Mouse (Mus musculus) embryo, embryonic 11.5 days (tissue): ENCODE measurements around the gene Kalrn.

Experiments used
- DNase-seq: peaks from one replicate; pipeline ENCODE4 v3.0.0-alpha.2; 2012; ENCODE audit warnings: low read depth, low spot score

The Kalrn gene

DNA sequence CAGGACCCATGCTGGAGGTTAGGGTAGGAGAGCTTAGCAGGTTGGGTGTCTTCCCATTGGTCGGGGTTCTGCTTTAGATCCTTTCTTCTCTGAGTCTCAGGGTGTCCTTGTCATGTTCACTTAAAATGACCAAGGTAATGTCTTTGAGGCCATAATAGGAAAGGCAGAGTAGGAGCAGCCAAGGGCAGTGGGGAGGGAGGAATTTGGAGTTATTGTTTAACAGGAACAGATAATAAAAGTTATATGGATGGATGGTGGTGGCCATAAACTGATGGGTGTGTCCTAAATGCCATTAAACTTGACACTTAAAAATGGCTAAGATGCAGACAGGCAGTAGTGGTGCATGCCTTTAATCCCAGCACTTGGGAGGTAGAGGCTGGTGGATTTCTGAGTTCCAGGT is 584.2 kb downstream of the Kalrn start:
- DNase-seq, result no peak

DNA sequence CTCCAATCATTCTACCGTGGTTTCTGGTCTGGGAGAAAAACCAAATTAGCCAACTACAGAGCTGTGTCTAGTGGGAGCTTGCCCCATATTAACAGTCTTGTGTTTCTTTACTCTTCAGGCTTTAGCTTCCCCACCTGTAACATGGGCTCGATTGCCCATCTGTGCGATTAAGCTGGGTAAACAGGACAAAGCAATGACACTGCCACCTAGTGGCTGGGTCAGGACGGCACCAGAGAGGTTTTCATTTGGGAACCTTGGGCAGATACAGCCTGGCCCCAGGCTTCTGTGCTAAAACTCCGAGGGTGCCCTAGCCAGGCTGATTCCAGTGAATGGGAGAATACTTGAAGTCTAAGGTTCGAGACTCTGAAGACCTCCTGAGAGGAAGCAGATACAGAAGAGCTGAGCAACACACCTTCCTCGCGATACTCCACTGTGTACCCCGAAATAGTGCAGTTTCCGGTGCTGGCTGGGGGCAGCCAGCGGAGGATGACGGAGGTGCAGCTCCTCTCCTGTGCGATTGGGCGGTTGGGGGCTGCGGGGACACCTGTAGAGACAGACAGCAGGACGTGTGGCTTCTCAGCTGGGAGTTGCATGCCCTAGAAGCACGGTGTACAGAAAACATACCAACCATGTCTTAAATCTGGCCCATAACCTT is 584.8 kb downstream of the Kalrn start:
- peak; percentile 36 for DNase-seq

DNA sequence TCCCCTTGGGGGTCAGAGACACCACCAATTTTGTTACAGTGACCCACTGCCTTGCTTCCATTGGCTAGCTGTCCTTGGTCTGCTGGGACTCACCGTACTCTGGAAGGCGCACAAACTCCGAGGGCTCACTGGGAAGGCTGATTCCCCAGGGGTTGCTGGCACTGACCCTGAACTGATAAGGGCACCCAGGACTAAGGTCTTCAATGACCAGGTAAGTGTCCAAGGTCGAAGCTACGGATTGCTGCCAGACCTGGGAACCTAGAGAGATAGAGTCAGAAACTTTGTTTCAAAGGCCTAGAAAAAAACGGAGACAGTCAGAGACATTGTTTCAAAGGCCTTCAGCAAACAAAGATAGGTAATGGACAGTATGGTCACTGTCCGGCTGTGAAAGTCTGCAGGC is 586.3 kb downstream of the Kalrn start:
- no peak for DNase-seq

DNA sequence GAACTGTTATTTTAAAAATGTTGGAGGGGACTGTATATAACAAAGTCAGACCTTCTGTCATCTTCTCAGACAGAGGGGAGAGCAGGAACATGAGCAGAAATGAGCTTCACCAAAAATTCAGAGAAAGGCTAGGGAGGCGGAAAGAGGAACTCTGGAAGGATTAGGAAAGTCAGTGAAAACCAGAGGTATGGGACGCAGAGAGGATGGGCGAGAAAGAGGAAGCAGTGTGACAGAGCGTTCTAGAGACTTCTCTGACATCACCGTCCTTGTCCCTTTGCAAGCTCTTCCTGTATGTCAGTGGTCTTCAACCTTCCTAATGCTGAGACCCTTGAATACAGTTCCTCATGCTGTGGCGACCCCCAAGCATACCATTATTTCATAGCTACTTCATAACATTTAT is 588.0 kb downstream of the Kalrn start:
- no peak for DNase-seq

DNA sequence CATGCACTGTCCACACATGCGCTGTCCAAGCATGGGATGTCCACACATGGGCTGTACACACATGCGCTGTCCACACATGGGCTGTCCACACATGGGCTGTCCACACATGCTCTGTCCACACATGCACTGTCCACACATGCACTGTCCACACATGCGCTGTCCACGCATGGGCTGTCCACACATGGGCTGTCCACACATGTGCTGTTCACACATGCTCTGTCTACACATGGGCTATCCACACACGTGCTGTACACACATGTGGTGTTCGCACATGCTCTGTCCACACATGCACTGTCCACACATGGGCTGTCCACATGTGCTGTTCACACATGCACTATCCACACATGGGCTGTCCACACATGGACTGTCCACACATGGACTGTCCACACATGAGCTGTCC is 589.6 kb downstream of the Kalrn start:
- DNase-seq, result no peak

DNA sequence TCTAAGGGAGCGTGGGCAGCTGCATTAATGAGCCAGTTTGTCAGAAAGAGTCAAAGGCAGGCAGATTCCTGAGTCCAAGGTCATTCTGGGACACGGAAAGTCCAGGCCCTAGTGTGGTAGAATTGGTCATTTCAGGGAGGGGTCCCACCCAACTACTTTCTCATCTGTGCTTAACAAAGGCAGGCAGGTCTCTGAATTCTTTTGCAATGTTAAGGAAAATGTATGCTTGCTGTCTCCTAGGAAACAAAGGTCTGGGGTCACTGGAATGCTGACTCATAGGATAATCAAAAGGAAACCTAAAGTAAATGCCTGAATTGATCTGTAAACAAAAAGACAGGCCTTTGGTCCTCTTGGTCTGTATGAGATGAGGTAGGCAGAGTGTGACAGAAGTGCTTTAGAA is 593.5 kb downstream of the Kalrn start:
- DNase-seq, result no peak

DNA sequence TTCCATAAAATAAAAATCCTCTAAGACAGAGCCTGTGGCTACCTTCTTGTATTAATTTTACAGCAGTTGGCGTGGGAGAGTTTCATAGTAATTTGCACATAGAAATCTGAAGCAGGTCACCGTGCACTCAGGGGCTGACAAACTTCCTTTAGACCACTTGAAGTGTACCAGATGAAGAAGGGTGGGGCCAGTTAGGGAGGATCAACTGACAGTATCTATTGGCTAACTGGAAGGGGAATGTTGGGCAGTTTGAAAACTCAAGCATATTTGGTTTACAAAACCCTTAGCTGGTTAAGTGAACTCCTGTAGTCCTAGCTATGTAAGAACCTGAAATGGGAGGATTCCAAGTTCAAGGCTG is 606.1 kb downstream of the Kalrn start:
- no peak for DNase-seq

DNA sequence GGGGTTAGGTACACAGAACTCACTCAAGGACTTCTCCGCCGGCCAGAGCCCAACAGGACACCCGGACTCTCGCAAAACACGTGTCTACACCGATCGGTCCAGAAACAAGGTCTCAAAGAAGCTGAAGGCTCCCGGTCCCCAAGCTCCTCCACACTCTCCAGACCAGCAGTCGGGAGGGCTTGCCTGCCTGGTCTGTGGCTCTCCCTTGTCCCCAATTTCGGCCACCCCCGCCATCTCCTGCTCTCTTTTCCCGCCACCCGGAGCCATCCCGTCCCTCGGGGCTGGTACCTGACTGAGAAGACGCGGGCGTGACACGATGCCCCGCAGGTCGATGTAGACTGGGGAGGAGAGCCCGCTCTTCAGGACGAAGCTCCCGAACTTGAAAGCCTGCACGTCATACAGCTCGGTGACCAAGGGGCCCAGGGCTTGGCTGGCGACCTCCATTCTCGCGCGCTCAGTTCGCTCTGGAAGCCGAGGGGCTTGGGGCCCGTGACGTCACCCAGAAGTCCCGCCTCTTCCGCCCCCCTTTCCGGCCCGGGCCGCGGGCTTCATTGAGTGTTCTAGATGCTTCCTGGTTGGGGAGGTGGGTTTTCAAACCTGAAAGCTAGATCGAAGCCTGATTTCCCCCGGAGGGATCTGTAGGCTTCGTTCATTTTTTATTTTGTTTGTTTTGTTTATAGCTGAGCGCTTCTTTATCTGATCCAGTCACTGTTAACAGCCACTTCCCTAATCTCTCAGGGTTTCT is 606.6 kb downstream of the Kalrn start, which contains the start of gene Umps:
Umps (minus strand) TSS at position 501 of the 745 bp plus-strand sequence.
- peak; percentile 76 for DNase-seq

DNA sequence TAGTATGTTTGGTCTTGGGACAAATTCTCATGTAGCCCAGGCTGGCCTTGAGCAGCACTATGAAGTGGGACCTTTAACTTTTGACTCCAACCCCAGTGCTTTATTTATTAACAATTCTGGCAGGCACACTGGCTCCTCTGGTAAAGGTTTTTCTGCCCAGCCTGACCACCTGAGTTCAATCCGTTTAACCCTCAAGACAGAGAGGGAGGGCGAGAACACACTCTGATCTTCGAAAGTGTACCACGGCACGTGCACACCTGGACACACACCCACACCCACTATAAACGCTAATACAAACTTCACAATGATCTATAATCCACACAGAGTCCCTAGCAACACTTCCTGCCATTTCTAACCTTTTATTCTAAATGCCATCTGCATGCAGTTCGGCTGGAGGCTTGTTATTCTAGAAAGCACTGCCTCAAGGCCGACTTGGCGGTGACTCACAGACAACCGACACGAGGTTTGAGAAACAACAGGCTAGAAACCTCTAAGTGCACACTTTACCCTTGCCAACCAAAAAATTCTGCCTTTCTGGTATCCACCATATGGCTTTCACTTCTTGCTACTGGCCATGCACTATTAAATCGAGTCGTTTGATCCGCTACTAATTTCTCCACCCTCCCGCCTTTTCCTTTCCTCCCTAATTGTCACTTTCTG is 607.3 kb downstream of the Kalrn start:
- DNase-seq, result no peak

DNA sequence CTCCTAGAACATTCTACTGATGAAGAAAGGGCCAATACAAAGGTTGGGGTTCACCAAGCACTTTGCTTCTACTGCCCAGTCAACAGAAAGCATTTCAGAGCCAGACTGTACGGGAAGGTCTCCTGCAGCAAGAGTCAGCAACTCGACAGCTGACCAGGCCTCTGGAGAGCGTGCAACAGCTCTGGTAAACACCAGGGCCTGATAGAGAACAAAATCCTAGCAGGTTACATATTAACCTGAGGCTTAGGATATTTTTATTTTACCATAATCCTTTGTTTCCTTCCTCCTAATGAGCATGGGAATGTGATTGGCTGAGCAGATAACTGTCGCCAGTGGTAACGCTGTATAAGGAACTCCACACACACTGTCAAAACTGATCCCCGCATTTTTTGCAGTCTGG is 609.8 kb downstream of the Kalrn start:
- no peak for DNase-seq

DNA sequence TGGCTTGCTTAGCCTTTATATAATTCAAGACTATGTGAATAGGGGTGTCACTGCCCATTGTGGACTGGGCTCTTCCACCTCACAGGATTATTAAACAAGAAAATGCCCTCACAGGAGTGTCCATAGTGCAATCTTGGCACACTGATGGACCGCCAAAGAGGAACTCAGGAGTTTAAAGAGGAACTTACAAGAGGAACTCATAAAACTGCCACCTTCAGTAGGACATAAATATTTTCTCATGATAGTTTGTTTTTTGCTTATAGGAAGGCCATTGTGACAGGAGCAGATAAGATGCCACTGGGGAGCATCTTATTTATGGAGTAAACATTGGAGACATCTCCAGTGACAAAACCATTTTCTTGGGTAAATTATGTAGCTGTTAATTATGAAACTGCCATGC is 618.5 kb downstream of the Kalrn start:
- no peak for DNase-seq

DNA sequence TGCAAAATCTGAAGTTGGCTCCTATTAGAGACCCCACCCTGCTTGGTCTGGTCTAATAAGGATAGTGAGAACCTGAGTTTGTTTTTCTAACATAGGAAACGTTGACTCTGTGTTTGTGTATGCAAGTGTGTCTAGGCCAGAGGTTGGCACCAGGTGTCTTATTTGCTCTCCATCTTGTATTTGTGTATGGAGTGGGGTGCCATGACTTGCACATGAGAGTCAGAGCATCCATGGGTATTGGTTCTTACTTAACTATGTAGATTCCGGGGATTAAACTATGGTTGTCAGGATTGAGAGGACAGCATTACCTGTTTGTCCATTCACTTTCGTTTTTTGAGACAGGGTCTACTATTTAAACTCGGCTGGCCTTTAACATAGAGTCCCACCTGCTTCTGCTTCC is 620.3 kb downstream of the Kalrn start:
- no peak for DNase-seq

DNA sequence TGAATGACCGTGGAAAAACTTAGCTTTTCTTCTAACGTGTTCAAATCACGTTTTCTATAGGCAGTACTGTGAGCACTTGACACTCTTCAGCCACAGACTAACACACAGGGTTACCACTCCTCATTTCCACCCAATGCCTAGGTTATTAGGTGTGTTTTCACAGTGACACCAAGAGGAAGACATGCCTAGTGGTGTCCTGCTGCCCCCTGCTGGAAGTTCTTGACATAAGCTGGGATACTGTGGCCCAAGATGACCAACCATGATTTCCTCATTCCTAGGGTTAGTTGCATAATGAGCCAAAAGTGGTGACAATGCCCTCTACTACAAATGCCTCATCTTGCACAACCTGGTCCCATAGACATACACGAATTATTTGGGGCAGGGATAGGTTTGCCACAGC is 622.5 kb downstream of the Kalrn start:
- DNase-seq, result peak; percentile 72

DNA sequence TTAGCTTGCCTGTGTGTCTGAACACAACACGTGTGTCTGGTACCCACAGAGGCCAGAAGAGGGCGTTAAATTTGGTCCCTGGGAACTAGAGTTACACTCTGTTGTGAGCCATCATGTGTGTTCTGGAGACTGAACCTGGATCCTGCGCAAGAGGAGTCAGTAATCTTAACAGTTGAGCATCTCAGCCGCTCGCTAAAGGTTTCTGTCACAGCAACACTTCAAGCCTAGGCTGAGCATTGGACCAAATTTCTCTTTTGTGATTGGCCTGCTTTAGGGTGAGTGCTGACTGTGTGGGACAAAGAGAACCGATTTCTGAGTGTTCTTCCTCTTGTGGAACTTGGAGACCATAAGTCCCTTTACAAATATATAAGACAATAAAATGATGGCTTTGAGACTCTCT is 622.9 kb downstream of the Kalrn start:
- DNase-seq, result no peak

DNA sequence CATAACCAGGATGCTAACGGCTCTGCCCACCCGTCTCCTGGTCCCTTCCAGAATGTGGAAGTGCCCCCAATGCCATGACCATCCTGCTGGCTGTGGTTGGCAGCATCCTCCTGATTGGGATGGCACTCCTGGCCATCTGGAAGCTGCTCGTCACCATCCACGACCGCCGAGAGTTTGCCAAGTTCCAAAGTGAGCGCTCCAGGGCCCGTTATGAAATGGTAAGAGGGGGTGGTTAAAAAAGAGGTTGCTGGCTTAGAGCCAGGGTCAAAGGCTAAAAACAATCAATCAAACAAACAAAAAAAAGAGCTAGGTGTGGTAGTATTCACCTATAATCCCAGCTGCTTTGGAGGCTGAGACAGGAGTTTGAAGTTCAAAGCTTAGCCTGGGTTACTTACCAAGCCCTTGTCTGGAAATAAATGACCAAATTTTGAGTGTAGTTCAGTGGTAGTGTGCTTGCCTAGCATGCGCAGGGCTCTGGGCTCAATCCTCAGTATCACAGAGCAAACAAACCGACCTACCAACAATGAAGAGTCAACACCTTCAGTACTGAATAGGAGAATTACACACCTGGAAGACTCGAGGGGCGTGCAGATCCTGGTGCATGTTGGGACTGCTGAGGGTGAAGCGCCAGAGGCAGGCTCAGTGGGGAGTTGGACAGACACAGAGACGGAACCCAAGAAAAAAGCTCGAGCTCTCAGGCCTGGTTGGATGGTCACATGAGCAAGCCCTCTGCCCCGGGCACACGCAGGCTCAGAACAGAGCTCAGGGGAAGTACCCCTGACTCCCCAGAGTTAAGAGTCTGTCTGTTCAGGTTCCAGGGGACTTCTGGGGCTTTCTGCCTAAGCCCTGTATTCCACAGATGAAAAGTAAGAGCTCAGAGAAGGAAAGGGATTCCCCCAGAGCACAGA is 625.4 kb downstream of the Kalrn start:
- no peak for DNase-seq

DNA sequence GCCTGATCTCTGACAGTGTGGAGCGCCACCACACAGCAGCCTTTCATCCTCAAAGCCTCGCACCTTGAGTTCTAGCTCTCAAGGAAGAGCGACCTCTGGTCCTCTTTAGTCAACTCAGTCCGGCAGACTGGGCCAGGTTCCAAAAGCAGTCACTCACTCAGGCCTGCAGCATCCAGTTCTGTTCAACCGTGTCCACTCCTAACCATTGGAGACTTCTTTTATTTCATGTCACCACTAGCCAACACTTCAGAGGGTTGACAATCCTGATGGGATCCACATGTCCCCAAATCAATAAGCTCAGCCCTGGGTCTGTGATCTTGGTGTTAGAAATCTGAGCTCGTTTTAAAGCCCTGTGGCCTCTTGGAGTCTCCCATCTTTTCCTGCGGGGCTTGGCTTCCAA is 627.3 kb downstream of the Kalrn start:
- no peak for DNase-seq

DNA sequence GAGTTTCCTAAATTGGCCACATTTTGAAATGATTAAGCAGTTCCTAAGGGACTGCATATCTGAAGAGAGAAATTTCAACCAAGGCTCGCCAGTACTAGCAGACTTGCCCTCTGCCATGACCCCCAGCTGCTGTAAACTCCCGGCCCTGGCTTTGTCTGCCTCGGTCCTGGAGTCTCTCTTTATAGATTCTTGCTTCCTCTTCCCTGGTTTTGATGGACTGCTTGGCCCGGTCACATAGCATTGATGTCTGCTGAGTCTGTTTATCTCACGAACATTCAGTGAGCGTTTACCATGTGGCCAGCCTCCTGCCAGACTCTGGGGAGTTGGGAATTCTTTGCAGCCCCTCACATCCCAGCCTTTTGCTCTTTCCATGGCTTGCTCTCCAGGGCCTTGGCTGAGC is 628.6 kb downstream of the Kalrn start:
- no peak for DNase-seq

DNA sequence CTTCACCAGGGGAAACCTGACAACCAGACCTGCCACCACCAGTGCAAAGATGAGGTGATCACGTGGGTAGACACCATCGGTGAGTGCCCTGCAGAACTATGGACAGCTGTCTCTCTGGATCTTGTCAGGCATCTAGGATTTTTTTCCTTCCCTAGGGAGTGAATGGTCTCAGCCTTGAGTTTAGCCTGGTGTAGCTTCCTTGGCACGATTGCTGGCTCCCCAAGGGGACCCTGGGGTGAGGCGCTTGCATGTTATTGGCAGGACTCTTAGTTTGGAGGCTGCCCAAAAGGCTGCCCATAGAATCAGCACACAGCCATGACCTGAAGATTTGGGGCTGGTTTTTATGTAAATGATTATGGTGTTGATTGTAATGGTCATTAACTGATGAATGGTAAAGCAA is 629.2 kb downstream of the Kalrn start:
- no peak for DNase-seq

DNA sequence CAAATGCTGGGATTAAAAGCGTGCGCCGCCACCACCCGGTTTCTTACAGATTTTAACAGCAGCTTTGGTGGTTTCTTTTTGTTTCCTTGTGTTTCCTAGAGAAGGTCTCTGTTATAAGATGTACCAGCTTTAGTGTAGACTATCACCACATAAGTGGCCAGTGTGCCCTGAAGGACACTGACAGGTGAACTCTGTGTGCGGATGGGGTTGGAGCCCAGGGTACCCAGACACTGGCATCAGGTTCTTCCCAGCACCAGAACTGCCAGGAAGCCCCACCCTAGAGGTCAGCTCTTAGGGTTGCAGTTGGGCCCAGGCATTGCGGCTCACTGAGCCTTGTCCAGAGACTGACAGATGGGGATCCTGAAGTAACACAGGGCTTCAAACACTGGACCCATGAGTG is 629.9 kb downstream of the Kalrn start:
- DNase-seq, result no peak

DNA sequence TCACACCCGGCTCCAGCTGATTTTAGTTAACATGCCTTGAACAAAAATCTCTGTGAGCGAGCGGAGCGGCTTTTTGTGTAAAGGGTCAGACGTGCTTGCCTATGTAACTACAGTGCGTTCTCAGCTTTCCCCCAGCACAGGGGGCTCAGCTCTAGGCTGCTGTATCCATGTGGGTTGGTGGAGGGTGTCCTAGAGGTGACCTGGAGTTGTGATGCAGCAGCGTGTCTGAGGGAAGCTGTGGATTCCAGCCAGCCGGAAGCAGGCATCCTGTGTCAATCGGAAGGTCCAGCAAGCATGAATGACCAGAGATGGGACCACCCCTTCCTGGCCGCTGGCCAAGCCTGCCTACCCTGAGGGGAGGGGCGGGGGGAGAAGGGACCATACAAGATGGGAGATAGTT is 631.0 kb downstream of the Kalrn start:
- DNase-seq, result no peak

DNA sequence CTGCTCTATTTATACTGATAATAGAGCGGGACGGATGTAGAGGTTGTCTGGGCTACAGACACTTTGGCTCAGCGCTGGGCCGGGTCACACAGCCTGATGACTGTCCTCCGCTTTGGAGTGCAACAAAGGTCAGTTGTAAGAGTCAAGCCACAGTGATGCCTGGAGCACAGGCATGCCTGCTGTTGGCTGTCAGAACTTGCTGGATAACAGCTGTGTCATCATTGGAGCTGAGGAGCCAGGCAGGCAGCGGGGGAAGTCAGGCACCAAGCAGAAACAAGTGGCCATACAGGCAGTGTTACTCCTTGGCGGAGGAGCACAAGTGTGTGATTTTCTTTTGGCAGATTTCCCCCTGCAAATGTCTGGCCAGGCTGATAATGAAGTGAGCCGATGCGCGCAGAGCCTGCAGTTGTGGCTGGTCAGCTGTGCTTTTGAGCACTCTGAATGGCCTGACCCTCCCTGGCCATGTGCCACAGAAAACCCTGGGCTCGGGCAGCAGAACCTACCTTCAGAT is 632.0 kb downstream of the Kalrn start:
- DNase-seq, result no peak

DNA sequence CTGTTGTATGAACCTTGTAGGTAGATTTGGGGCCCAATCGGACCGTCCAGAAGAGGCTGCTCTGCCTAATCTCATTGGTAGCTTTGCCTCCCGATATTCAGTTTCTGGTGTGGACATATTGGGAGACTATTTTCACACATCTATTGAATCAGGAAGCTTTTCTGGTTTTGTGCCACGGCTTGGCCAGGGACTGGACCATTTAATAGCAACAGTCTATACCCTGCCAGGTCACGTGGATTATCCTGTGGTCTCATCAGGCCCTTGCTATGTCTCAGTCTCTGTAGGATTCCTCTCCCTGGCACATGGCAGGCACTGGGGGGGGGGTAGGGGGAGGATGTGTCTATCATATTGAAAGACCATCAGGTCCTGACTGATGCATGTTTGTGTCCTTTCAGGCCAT is 633.2 kb downstream of the Kalrn start:
- DNase-seq, result no peak
